Mouse (Mus musculus) thymus, postnatal 25 days (tissue): ENCODE results near the gene Eif2ak3.

Source experiments
- DNase-seq: peaks from one replicate; pipeline ENCODE4 v3.0.0; 2022

Gene Eif2ak3

DNA sequence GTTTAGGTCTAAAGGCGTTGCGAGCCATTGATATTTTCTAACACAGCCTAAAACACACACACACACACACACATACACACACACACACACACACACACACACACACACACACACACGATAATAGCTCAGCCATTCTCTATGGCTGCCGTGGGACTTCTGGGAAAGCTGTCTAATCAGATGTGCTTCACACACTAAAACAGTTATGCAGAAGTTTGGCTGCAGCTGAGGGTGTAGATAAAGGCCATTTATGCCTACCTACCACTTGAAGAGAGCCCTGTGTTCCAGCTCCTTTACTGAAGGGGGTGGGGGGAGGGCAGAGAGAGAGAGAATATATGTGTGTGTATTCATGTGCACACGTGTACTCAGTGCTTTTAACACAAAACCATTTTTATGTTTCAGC lies 59.4 kb downstream of the Eif2ak3 start:
- DNase-seq: no peak

DNA sequence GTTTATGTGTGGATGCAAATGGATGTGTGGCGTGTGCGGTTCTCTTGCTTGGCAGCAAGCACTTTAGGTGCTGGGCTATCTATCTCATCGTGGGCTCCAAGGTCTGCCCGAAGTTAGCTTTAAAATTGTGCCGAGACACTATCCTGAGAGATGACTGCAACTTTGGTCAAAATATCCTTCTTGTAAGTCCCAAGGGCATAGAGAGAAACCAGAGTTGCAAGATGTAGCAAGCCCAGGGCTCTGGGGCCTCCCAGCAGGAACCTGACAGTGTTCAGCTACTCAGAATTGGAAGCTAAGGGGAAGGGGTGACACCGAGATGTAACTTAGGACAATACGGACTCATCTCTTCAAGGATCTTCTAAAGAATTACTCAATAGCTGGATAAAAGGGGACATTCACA lies 65.3 kb downstream of the Eif2ak3 start:
- DNase-seq: no peak

DNA sequence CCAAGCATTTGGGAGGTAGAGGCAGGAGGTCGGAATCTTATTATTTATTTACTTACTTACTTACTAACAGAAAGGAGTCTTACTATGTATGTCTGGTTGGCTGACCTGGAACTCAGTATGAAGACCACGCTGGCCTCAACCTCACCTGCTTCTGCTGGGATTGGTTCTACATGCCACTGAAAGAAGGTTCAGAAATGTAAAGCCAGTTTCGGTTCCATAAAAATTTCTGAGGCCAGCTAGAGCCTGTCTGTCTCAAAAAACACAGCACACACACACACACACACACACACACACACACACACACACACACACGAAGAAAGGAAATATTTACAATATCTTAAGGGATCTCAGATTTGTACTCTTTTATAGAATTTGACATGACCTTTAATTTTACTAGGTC lies 66.0 kb downstream of the Eif2ak3 start:
- DNase-seq: no peak

DNA sequence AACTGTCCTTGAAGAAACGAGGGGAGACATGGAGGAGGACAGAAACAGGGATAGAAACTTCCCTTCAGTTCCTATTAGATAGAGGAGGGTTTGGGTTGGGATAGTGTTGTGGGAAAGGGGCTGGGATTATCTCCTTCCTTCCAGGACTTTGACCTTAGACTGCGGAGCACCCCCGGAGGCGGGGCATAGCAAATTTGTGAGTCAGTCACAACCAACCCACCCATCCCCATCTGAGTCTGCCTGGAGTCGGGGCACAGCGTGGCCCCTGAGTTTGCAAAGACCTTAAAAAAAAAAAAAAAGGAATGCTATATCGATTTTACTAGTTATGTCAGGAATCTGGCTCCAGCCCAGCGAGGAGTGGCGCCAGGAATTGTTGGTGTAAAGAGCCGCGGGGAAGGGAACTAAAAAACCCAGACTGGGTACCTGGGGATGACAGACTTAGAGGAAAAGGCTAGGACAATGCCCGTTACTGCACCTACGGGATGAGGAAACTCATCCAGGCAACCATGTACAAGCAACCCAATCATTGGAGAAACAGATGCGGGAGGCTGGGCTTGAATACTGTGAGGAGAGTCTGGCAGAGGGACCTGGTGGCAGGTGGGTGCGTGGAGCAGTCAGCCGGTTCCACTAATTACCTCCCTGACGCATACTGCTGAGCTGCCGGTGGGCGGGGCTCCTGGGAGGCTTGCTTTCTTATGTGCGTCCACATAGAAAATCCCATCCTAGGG lies 67.5 kb downstream of the Eif2ak3 start:
- DNase-seq: no peak

DNA sequence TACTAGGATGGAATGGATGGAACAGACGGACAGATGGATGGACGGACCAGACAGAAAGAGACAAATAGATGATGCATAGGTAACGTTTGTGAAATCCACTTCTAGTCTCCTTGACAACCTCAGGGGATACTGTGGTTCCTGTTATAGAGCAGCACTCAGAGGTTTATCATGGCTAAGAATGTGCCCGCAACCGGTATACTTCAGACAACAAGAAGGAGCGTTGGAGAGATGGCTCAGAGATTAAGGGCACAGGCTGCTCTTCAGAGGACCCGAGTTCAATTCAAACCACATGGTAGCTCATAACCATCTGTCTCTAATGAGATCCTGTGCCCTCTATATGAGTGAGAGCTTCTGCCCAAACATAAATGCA lies 68.1 kb downstream of the Eif2ak3 start:
- DNase-seq: no peak

DNA sequence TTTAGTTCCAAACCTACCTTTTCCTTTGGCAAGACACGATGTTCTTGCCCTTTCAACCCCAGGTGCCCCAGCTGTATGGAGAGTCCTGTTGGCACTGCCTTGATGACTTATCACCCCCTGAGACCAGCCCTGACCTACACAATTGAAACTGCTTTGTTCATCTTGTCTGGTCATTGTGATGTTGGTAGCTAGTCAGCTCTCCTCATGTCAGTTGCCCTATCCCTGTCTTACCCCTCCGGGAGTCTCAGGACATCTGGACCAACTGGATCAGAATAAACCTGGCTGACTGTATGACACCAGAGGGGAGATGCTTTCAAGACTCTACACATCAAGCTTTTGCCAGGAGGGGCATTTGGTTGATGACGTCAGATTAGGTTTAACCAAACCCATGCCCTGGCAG lies 74.5 kb downstream of the Eif2ak3 start, which contains the start of gene Tex37:
Tex37 (minus strand) TSS at position 101 of the 400 bp plus-strand sequence.
- no peak for DNase-seq

DNA sequence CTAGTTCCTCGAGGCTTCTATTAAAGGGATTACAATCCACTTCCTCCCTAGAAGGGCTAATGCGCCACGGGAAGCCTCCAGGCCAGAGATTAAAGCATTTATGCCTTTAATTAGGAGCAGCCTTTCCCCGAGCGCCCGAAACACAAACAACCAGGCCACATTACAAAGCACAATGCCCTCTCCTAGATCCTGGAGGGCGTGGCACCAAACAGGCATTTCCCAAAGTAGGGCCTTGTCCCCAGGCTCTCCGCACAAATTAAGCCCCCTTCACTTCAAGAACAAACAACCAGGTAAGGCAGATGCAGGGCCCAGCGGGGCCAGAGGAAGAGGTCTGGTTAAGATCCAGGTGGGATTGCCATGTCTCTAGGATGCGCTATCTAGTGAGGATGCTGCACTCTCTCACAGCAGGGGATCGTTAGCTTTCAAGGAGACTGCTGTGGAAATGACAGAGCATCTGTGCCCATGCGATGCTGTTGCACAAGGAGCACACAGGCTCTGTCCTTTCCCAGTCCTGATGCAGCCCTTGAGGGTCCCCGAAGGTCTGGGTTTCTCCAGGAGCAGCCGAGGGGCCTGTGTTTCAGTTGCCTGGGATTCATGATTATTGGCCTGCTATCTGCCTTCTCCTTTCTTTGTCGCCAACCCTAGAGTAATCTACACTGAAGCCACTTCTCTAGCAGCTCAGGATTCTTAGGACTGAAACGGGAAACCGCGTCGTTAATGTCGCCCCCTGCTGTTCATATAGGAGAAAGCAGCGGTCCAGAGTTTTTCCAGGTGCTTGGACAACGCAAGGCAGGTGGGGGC lies 77.2 kb downstream of the Eif2ak3 start:
- peak; percentile 38 for DNase-seq

DNA sequence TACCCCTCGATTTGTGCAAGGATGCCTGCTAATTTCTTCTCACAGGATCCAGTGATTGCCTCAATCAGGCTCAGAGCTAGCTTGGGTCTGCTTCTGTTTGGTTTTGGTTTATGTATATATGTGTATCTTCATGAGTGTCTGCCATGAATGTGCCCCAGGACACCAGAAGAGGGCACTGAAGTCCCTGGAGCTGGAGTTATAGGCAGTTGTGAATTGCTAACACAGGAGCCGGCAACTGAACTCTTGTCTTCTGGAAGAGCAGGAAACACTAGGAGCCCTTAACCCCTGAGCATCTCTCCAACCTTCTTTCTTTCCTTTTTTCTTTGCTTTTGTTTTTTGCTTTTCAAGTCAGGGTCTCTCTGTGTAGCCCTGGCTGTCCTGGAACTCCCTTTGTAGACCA lies 87.5 kb downstream of the Eif2ak3 start:
- DNase-seq: no peak

DNA sequence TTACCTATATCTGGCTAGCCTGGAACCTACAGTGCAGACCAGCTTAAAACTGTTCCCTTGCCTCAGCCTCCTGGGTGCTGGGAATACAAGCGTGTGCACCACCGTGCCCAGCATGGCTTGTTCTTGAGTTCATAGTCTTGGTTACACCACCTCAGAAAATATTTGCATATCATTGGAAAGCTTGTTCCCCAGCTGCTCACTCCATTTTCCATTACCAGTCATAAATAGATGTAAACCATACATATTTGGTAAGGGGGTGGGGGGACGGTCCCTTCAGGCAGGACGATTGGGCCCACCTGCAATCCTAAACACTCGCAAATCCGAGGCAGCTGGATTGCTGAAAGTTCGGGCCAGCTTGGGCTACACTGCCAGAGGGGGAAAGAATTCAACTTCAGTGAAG lies 109.0 kb downstream of the Eif2ak3 start:
- DNase-seq: no peak

DNA sequence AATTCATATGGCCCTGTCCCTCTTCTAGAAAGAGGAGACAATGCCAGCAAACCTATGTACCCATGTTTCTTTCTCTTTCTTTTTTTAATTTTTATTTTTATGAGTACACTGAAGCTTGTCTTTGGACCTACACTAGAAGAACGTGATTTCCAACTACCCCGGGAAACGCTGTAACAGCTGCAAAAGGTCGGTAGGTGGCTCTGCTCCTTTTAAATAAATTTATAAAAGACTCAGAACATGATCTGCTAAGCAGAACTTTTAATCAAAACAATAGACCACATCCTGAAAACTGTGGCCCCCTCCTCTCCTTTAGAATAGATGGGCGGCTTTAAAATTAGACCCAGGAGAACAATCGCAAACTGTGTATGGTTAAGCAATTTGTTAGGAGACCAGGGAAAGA lies 109.7 kb downstream of the Eif2ak3 start:
- DNase-seq: no peak
